Mouse (Mus musculus): ENCODE measurements around the gene Lrrtm1. TPM values are rescaled to one million over a fixed set of nuclear protein-coding genes. Genes with fewer than 3 reads are reported as not detected.

The Lrrtm1 gene
- polyA plus RNA-seq, 1 experiment from 2014 or later: 16.4 TPM

GRCm38 (mm10) chr6:77253480-77253879 is 11.0 kb downstream of the Lrrtm1 start:
- H3K36me3 ChIP-seq (replicated peaks): no peaks in the 10 kb centered on the region
- H3K4me1 ChIP-seq: no peaks in the 10 kb centered on the region; the same call in 1 of the 2 replicates
- H3K27ac ChIP-seq: no peak overlapping the region
- no peak overlapping the region for H3K4me2 ChIP-seq
- no peak overlapping the region for H3K9ac ChIP-seq
- ATAC-seq (ENCODE audit: low FRiP score): no peak
- H3K9me3 ChIP-seq: no peaks in the 10 kb centered on the region
- no peak overlapping the region for H3K4me3 ChIP-seq (replicated peaks)
- no peaks in the 10 kb centered on the region for H3K27me3 ChIP-seq
- 79% methylated on average over 5 of the region's 5 CpGs for WGBS

- ATAC-seq (ENCODE audit: low FRiP score): no peak
- H3K36me3 ChIP-seq (replicated peaks): no peaks in the 10 kb centered on the region
- no peak overlapping the region for H3K4me2 ChIP-seq
- no peak overlapping the region for H3K27ac ChIP-seq
- H3K9me3 ChIP-seq: no peaks in the 10 kb centered on the region
- no peak overlapping the region for H3K4me3 ChIP-seq (replicated peaks)
- 97% methylated on average over 4 of the region's 4 CpGs for WGBS
- H3K4me1 ChIP-seq: no peaks in the 10 kb centered on the region
- H3K9ac ChIP-seq: no peak overlapping the region
- no peaks in the 10 kb centered on the region for H3K27me3 ChIP-seq
Measured at GRCm38 (mm10) chr6:77256348-77256747, 13.9 kb downstream of the Lrrtm1 start.

GRCm38 (mm10) chr6:77257358-77258105 is 15.0 kb downstream of the Lrrtm1 start:
- H3K4me3 ChIP-seq (replicated peaks): no peak overlapping the region
- no peaks in the 10 kb centered on the region for H3K27me3 ChIP-seq
- no peaks in the 10 kb centered on the region for H3K4me1 ChIP-seq
- no peak overlapping the region for H3K4me2 ChIP-seq
- 44% methylated on average over 7 of the region's 7 CpGs for WGBS
- H3K9ac ChIP-seq: no peak overlapping the region
- no peak for ATAC-seq (ENCODE audit: low FRiP score)
- no peaks in the 10 kb centered on the region for H3K36me3 ChIP-seq (replicated peaks)
- H3K9me3 ChIP-seq: no peaks in the 10 kb centered on the region
- H3K27ac ChIP-seq: no peak overlapping the region

GRCm38 (mm10) chr6:77265163-77265562 is 22.7 kb downstream of the Lrrtm1 start:
- Histone ChIP-seq H3K27me3 (no peaks in the 10 kb centered on the region), H3K27ac (no peak overlapping the region), H3K9ac (no peak overlapping the region), H3K4me2 (no peak overlapping the region), H3K4me3 (replicated peaks) (no peak overlapping the region), H3K4me1 (no peaks in the 10 kb centered on the region), H3K9me3 (no peaks in the 10 kb centered on the region), H3K36me3 (replicated peaks) (no peaks in the 10 kb centered on the region)
- no peak for ATAC-seq (ENCODE audit: low FRiP score)
- 89% methylated on average over 3 of the region's 3 CpGs for WGBS

GRCm38 (mm10) chr6:77278794-77279193 is 36.3 kb downstream of the Lrrtm1 start:
- ATAC-seq (ENCODE audit: low FRiP score): no peak; the same call in 1 of the 2 replicates
- Histone ChIP-seq H3K27ac (no peak overlapping the region), H3K4me3 (replicated peaks) (no peak overlapping the region), H3K36me3 (replicated peaks) (no peaks in the 10 kb centered on the region), H3K9me3 (no peaks in the 10 kb centered on the region), H3K9ac (no peak overlapping the region), H3K4me1 (no peaks in the 10 kb centered on the region), H3K27me3 (no peaks in the 10 kb centered on the region), H3K4me2 (no peak overlapping the region)
- 85% methylated on average over 5 of the region's 5 CpGs for WGBS

GRCm38 (mm10) chr6:77286317-77286716 is 43.8 kb downstream of the Lrrtm1 start:
- H3K4me1 ChIP-seq: no peaks in the 10 kb centered on the region
- H3K4me3 ChIP-seq (replicated peaks): no peak overlapping the region
- H3K27ac ChIP-seq: no peak overlapping the region
- no peaks in the 10 kb centered on the region for H3K9me3 ChIP-seq
- ATAC-seq (ENCODE audit: low FRiP score): no peak
- H3K4me2 ChIP-seq: no peak overlapping the region
- no peaks in the 10 kb centered on the region for H3K36me3 ChIP-seq (replicated peaks)
- H3K27me3 ChIP-seq: no peaks in the 10 kb centered on the region
- WGBS: 91% methylated on average over 5 of the region's 5 CpGs
- no peak overlapping the region for H3K9ac ChIP-seq

- Histone ChIP-seq H3K9me3 (no peaks in the 10 kb centered on the region), H3K4me3 (replicated peaks) (no peak overlapping the region), H3K36me3 (replicated peaks) (no peaks in the 10 kb centered on the region), H3K27ac (no peak overlapping the region), H3K9ac (no peak overlapping the region), H3K4me2 (no peak overlapping the region), H3K27me3 (no peaks in the 10 kb centered on the region), H3K4me1 (peaks cover 3% of the 10 kb centered on the region)
- ATAC-seq (ENCODE audit: low FRiP score): no peak
Measured at GRCm38 (mm10) chr6:77288402-77288801, 45.9 kb downstream of the Lrrtm1 start.

- Histone ChIP-seq H3K4me2 (no peak overlapping the region), H3K36me3 (replicated peaks) (no peaks in the 10 kb centered on the region), H3K27me3 (no peaks in the 10 kb centered on the region), H3K4me3 (replicated peaks) (no peak overlapping the region), H3K9ac (no peak overlapping the region), H3K4me1 (peaks cover 6% of the 10 kb centered on the region), H3K9me3 (no peaks in the 10 kb centered on the region), H3K27ac (no peak overlapping the region)
- WGBS: 59% methylated on average over 6 of the region's 6 CpGs
- no peak for ATAC-seq (ENCODE audit: low FRiP score)
Measured at GRCm38 (mm10) chr6:77291415-77291814, 48.9 kb downstream of the Lrrtm1 start.

GRCm38 (mm10) chr6:77301305-77301704 is 58.8 kb downstream of the Lrrtm1 start:
- Histone ChIP-seq H3K9ac (no peak overlapping the region), H3K4me1 (no peaks in the 10 kb centered on the region; the same call in 1 of the 2 replicates), H3K27ac (no peak overlapping the region), H3K9me3 (no peaks in the 10 kb centered on the region), H3K27me3 (no peaks in the 10 kb centered on the region), H3K36me3 (replicated peaks) (no peaks in the 10 kb centered on the region), H3K4me3 (replicated peaks) (no peak overlapping the region), H3K4me2 (no peak overlapping the region)
- no peak for ATAC-seq (ENCODE audit: low FRiP score)
- WGBS: 91% methylated on average over 1 of the region's 1 CpGs

GRCm38 (mm10) chr6:77306796-77307195 is 64.3 kb downstream of the Lrrtm1 start:
- no peak for ATAC-seq (ENCODE audit: low FRiP score)
- 96% methylated on average over 3 of the region's 3 CpGs for WGBS

More at GRCm38 (mm10) chr6:77306796-77307195, 64.3 kb downstream of the Lrrtm1 start:
- no peak overlapping the region for H3K27ac ChIP-seq
- no peaks in the 10 kb centered on the region for H3K36me3 ChIP-seq (replicated peaks)
- no peaks in the 10 kb centered on the region for H3K9me3 ChIP-seq
- H3K4me1 ChIP-seq: no peaks in the 10 kb centered on the region; the same call in 1 of the 2 replicates
- no peak overlapping the region for H3K4me3 ChIP-seq (replicated peaks)
- no peak overlapping the region for H3K9ac ChIP-seq
- H3K27me3 ChIP-seq: no peaks in the 10 kb centered on the region
- H3K4me2 ChIP-seq: no peak overlapping the region
